Comparison of ENCODE assay signal across 8 mouse cellular contexts in genomic region chr13:60267557-60267956, GRCm38 (mm10).
DNase-seq lines count a peak whose midpoint lies in the region; ATAC-seq lines count a peak whose summit lies in the region.

No protein-coding gene starts in this region.

- H3K4me2 ChIP-seq in neural tube, embryonic 11.5 days (ENCODE audit: low read depth): no peak overlapping the region
- peak overlapping the region; percentile 8; the same call in 1 of the 2 replicates for H3K4me2 ChIP-seq in lung, embryonic 15.5 days

- H3K27me3 ChIP-seq in neural tube, embryonic 11.5 days (ENCODE audit: control insufficient read depth, insufficient read depth, low read length): no peaks in the 10 kb centered on the region
- no peaks in the 10 kb centered on the region for H3K27me3 ChIP-seq in lung, embryonic 15.5 days

- no peak overlapping the region for H3K9ac ChIP-seq in neural tube, embryonic 11.5 days (ENCODE audit: low read length)
- no peak overlapping the region for H3K9ac ChIP-seq in lung, embryonic 15.5 days

- H3K4me1 ChIP-seq in neural tube, embryonic 11.5 days (ENCODE audit: control insufficient read depth, insufficient read depth, low read length): 0 out of 2 replicates have a peak, but pooled peaks cover 7% of the 10 kb centered on the region
- H3K4me1 ChIP-seq in lung, embryonic 15.5 days: peaks cover 8% of the 10 kb centered on the region; the same call in 1 of the 2 replicates

- peak; percentile 33 for DNase-seq in neural tube, embryonic 11.5 days (ENCODE audit: low spot score)
- DNase-seq in neural tube, embryonic 10.5 days (ENCODE audit: extremely low spot score, low spot score): no peak
- DNase-seq in forelimb bud, embryonic 11.5 days (ENCODE audit: low read depth, low spot score): peak; percentile 90
- peak; percentile 68 for DNase-seq in kidney, adult 11 months
- no peak for DNase-seq in frontal cortex, postnatal 10 days (ENCODE audit: low spot score in 2 of 2)
- no peak for DNase-seq in thymus, postnatal 10 days (ENCODE audit: low spot score in 2 of 2)

- no peak for ATAC-seq in neural tube, embryonic 11.5 days (ENCODE audit: insufficient read depth, low FRiP score, low TSS enrichment)
- ATAC-seq in lung, embryonic 15.5 days (ENCODE audit: borderline replicate concordance, extremely low read depth, low FRiP score, low TSS enrichment): peak; percentile 67; the same call in 1 of the 2 replicates
- ATAC-seq in monocyte, adult 5-6 weeks (replicated peaks; ENCODE audit: insufficient number of reproducible peaks, low FRiP score, low TSS enrichment, poor library complexity, severe bottlenecking): no peak

- no peak overlapping the region for H3K4me3 ChIP-seq in neural tube, embryonic 11.5 days (ENCODE audit: low read depth, low read length)
- H3K4me3 ChIP-seq in lung, embryonic 15.5 days: no peak overlapping the region

- 35% methylated on average over 12 of the region's 12 CpGs for WGBS in neural tube, embryonic 11.5 days
- WGBS in lung, embryonic 15.5 days: 12% methylated on average over 12 of the region's 12 CpGs

- H3K36me3 ChIP-seq in neural tube, embryonic 11.5 days (ENCODE audit: control insufficient read depth, insufficient read depth, low read length): no peaks in the 10 kb centered on the region
- no peaks in the 10 kb centered on the region for H3K36me3 ChIP-seq in lung, embryonic 15.5 days

- no peaks in the 10 kb centered on the region for H3K9me3 ChIP-seq in neural tube, embryonic 11.5 days (ENCODE audit: control insufficient read depth, low read length)
- no peaks in the 10 kb centered on the region for H3K9me3 ChIP-seq in lung, embryonic 15.5 days

- no peak overlapping the region for H3K27ac ChIP-seq in neural tube, embryonic 11.5 days (ENCODE audit: low read depth, low read length)
- no peak overlapping the region for H3K27ac ChIP-seq in lung, embryonic 15.5 days

Comparison
In these comparisons a context has a peak if more than half of its experiments do, and no peak if none do; other contexts are left out.
1. DNase-seq: peak in neural tube, embryonic 11.5 days (single experiment), forelimb bud, embryonic 11.5 days (single experiment) and kidney, adult 11 months (single experiment); none in neural tube, embryonic 10.5 days (single experiment), frontal cortex, postnatal 10 days (0 of 2) and thymus, postnatal 10 days (0 of 2).